Mouse (Mus musculus) heart, embryonic 10.5 days (tissue): ENCODE measurements around the gene Olfr339. TPM values are rescaled to one million over a fixed set of nuclear protein-coding genes. Genes with fewer than 3 reads are reported as not detected.
"Not testable (repeated sequence)": the region's sequence is repeated elsewhere in the genome, so short reads cannot be mapped to it uniquely, and the experiment has no call there.

Experiments used
- DNase-seq: peaks from one replicate; pipeline ENCODE4 v3.0.0-alpha.2; 2017; ENCODE audit warnings: low spot score
- H3K27ac ChIP-seq: fragments of 300-500 bp; sonication (generic); 2 replicates; pipeline ENCODE4 v1.5.1; 2016; ENCODE audit warnings: mild to moderate bottlenecking
- H3K27me3 ChIP-seq: fragments of 300-500 bp; sonication (generic); 2 replicates; pipeline ENCODE4 v1.6.1; 2016; ENCODE audit warnings: mild to moderate bottlenecking; ENCODE audit not compliant: poor library complexity, insufficient read depth, severe bottlenecking
- H3K36me3 ChIP-seq: fragments of 300-500 bp; sonication (generic); 2 replicates; pipeline ENCODE4 v1.6.1; 2016; ENCODE audit warnings: mild to moderate bottlenecking, moderate library complexity
- H3K4me1 ChIP-seq: fragments of 300-500 bp; sonication (generic); 2 replicates; pipeline ENCODE4 v1.6.1; 2016; ENCODE audit warnings: mild to moderate bottlenecking
- H3K4me3 ChIP-seq: fragments of 300-500 bp; sonication (generic); 2 replicates; pipeline ENCODE4 v1.5.1; 2016; ENCODE audit warnings: mild to moderate bottlenecking, moderate library complexity
- H3K9me3 ChIP-seq: fragments of 300-500 bp; sonication (generic); 2 replicates; pipeline ENCODE4 v1.6.1; 2016; ENCODE audit warnings: mild to moderate bottlenecking, moderate library complexity
- whole genome bisulfite sequencing: fragments of 180-500 bp; shearing (Covaris S2); methylation state at CpG from one replicate; pipeline ENCODE4 v1.1.7; 2016; 5-methylcytosine and 5-hydroxymethylcytosine counted together
- polyA plus RNA-seq: library from polyadenylated mRNA; unstranded; fragments of >200 nt; fragmentation: Nextera tagmentation; extraction: Ambion mirVana; gene quantifications from 2 replicates; pipeline ENCODE4 v1.2.1, GENCODE M21; 2016

The Olfr339 gene
- not detected in 2 replicates for polyA plus RNA-seq

DNA sequence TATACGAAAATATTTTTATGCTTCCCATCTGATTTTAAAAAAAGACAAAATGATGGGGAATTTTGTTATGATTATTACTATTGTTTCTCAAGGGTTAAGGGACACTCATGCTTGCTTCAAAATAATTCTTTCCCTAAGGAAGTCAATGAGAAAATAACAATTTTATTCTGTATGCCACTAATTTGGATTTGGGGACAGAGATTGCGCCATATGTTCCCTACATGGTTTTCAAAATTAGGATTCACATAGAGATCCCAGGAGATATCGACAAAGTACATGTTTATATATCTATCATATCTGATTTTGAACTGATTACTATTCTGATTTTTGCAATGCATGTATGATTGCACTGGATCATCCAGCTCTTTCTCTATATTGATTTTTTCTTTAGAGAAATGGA, at the start of gene Olfr339:
Gene Olfr339, plus strand, starts transcription at position 301 of the 400 bp plus-strand sequence.
- WGBS = 81% methylated on average over 3 of the region's 3 CpGs

DNA sequence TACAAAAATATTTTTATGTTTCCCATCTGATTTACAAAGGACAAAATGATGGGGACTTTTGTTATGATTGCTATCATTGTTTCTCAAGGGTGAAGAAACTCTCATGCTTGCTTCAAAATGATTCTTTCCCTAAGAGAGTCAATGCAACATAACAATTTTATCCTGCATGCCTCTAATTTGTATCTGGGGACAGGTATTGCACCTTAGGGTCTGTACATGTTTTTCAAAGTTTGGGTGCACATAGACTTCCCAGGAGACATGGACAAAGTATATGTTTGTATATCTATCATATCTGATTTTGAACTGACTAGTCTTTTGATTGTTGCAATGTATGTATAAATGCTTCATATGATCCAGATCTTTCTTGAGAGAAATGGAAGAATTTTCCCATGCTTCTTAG, 45.5 kb upstream of the Olfr339 start, which contains the start of gene Olfr338:
Gene Olfr338, plus strand, starts transcription at position 301 of the 400 bp plus-strand sequence.
- H3K36me3 ChIP-seq = no peaks in the 10 kb centered on the region
- no peak within 1 kb of the TSS for H3K27ac ChIP-seq

More for the DNA sequence above, at the start of gene Olfr339:
- DNase-seq = no peak
- Histone ChIP-seq H3K9me3 (peaks cover 6% of the 10 kb centered on the region; the same call in 1 of the 2 replicates), H3K36me3 (no peaks in the 10 kb centered on the region), H3K27me3 (no peaks in the 10 kb centered on the region), H3K4me3 (no peak within 1 kb of the TSS), H3K4me1 (no peaks in the 10 kb centered on the region), H3K27ac (no peak within 1 kb of the TSS)

DNA sequence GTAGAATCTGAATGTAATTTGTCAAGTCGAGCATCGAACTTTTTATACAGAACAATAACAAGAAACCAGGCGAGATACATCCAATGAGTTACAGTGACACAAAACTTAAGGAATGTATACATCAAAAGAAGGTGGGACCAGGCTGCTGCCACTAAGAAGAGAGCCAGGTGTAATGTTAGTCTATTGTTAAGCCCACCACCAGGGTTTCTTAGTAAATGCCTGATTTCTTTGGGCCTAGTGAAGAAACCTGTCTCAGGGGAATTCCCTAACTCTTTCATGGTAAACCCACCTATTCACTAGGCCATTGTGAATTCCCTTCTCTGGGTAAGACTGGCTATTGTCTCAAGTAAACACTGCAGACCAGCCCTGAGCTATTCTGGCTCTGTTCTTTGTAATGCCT, 3.6 kb upstream of the Olfr339 start:
- not testable (repeated sequence) for H3K27me3 ChIP-seq, H3K4me1 ChIP-seq, H3K4me3 ChIP-seq, H3K36me3 ChIP-seq, H3K27ac ChIP-seq, H3K9me3 ChIP-seq, DNase-seq
- WGBS = 77% methylated on average over 3 of the region's 3 CpGs

More for the DNA sequence above, 45.5 kb upstream of the Olfr339 start, which contains the start of gene Olfr338:
- H3K27me3 ChIP-seq = no peaks in the 10 kb centered on the region
- peaks cover 6% of the 10 kb centered on the region; the same call in 1 of the 2 replicates for H3K9me3 ChIP-seq
- no peak for DNase-seq
- H3K4me3 ChIP-seq = no peak within 1 kb of the TSS
- H3K4me1 ChIP-seq = no peaks in the 10 kb centered on the region

DNA sequence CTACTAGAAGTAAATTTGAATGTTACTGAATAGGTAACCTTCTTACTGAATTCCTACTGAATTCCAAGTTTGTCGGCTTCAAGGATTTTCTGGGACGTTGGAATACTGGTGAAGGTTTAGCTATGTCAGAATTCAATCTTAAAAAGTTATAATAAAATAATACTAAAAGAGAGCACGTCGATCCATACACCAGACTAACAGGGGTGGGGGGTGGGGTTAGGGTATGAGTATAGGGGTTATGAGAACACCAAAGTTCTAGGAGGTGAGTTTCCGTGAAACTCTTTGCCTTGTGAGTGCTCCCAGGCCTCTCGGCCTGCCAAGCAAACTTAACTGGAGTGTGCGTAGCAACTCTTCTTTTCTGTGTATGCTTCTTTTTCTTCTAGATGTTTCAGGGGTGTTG, 3.2 kb upstream of the Olfr339 start:
- H3K36me3 ChIP-seq, H3K9me3 ChIP-seq, DNase-seq, H3K4me3 ChIP-seq, H3K27ac ChIP-seq, H3K4me1 ChIP-seq, H3K27me3 ChIP-seq: not testable (repeated sequence)
- 79% methylated on average over 7 of the region's 7 CpGs for WGBS

DNA sequence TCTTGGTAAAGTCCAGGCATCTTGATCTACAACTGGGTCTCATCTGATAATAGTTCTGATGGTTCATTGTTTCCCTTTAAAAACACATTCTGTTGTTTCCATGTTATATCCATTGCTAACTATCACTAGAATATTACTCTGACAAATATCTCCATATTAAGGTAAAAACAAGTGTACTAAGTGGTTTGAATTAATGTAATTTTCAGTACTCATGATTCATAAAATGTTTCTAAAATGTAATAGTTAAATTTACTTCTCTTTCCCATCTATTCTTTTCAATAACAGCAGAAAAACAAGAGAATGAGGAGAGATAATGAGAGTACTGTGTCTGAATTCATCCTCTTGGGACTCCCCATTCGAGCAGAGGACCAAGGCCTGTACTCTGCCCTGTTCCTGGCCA, 33.5 kb downstream of the Olfr339 start, which contains the start of gene Olfr340:
Gene Olfr340, plus strand, starts transcription at position 301 of the 400 bp plus-strand sequence.
- Histone ChIP-seq H3K27me3 (no peaks in the 10 kb centered on the region), H3K4me1 (no peaks in the 10 kb centered on the region), H3K27ac (no peak within 1 kb of the TSS), H3K36me3 (no peaks in the 10 kb centered on the region), H3K4me3 (no peak within 1 kb of the TSS), H3K9me3 (peaks cover 6% of the 10 kb centered on the region; the same call in 1 of the 2 replicates)
- WGBS = 46% methylated on average over 1 of the region's 1 CpGs
- no peak for DNase-seq

DNA sequence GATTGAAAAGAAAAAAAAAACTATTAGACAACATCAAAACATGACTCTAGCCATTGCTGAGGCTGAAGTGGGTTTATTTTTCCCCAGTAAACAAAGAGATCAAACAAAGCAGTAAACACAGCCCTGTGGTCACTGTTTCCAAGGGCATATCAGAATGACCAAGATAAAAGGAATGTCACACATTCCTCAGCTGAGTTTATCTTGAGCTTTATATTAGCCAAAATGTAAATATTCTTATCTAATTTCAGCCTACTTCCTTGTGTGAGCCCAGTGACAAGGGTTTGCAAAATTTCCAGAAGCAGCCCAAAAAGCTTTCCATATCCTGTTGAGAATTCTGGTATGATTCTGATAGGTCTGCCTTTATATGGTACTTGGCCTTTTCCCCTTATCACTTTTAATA, 54.9 kb downstream of the Olfr339 start:
- peaks cover 5% of the 10 kb centered on the region; the same call in 1 of the 2 replicates for H3K9me3 ChIP-seq
- no peaks in the 10 kb centered on the region for H3K36me3 ChIP-seq
- no peak overlapping the region for H3K27ac ChIP-seq
- H3K4me3 ChIP-seq = no peak overlapping the region
- DNase-seq = no peak
- H3K27me3 ChIP-seq = no peaks in the 10 kb centered on the region
- H3K4me1 ChIP-seq = no peaks in the 10 kb centered on the region

Other genes with a start within 250 kb of the Olfr339 start
- gene Ptgs1, start 188.5 kb upstream of the Olfr339 start, polyA plus RNA-seq = 12.2 and 16.4 TPM in 2 replicates
- not detected in 2 replicates for gene Olfr338, start 45.4 kb upstream of the Olfr339 start, polyA plus RNA-seq
- gene Olfr340, start 33.6 kb downstream of the Olfr339 start, polyA plus RNA-seq = not detected in 2 replicates
- not detected in 2 replicates for gene Olfr341, start 63.5 kb downstream of the Olfr339 start, polyA plus RNA-seq
- gene Olfr342, start 106.1 kb downstream of the Olfr339 start, polyA plus RNA-seq = not detected in 2 replicates
- not detected in 2 replicates for gene Olfr344, start 147.7 kb downstream of the Olfr339 start, polyA plus RNA-seq
- not detected in 2 replicates for gene Olfr345, start 221.1 kb downstream of the Olfr339 start, polyA plus RNA-seq